Comparison of ENCODE assay signal across 14 mouse cellular contexts in genomic region chr4:100315066-100315465, GRCm38 (mm10).
DNase-seq lines count a peak whose midpoint lies in the region; ATAC-seq lines count a peak whose summit lies in the region.
"Had no signal": no experiment of that assay in that cellular context is flagged by ENCODE, and none has a peak within 500 bp of the region (broad histone marks: within the 10 kb centered on the region; RNA-seq: fewer than 3 reads in every experiment).

No protein-coding gene starts in this region.

- no peaks in the 10 kb centered on the region for H3K36me3 ChIP-seq in embryonic facial prominence, embryonic 12.5 days
- H3K36me3 ChIP-seq in embryonic facial prominence, embryonic 10.5 days (replicated peaks) = peaks cover 4% of the 10 kb centered on the region
- H3K36me3 ChIP-seq in lung, embryonic 16.5 days (ENCODE audit: control insufficient read depth, insufficient read depth, low read length) = no peaks in the 10 kb centered on the region
- no peaks in the 10 kb centered on the region for H3K36me3 ChIP-seq in forebrain, embryonic 15.5 days
- H3K36me3 ChIP-seq in hindbrain, embryonic 11.5 days (ENCODE audit: control insufficient read depth, insufficient read depth, low read length) = no peaks in the 10 kb centered on the region
- H3K36me3 ChIP-seq: intestine, embryonic 15.5 days; limb, embryonic 15.5 days had no signal

- no peak overlapping the region for H3K4me2 ChIP-seq in embryonic facial prominence, embryonic 12.5 days (replicated peaks)
- no peak overlapping the region for H3K4me2 ChIP-seq in lung, embryonic 16.5 days (ENCODE audit: low read depth, low read length)
- no peak overlapping the region for H3K4me2 ChIP-seq in forebrain, embryonic 15.5 days (replicated peaks)
- H3K4me2 ChIP-seq in hindbrain, embryonic 11.5 days (replicated peaks; ENCODE audit: low read depth, low read length) = no peak overlapping the region
- H3K4me2 ChIP-seq: intestine, embryonic 15.5 days; limb, embryonic 15.5 days had no signal

- H3K27me3 ChIP-seq in embryonic facial prominence, embryonic 12.5 days = no peaks in the 10 kb centered on the region
- no peaks in the 10 kb centered on the region for H3K27me3 ChIP-seq in embryonic facial prominence, embryonic 10.5 days (replicated peaks; ENCODE audit: low read depth, poor library complexity, severe bottlenecking)
- no peaks in the 10 kb centered on the region for H3K27me3 ChIP-seq in lung, embryonic 16.5 days (ENCODE audit: control insufficient read depth, insufficient read depth, low read depth, low read length)
- H3K27me3 ChIP-seq in forebrain, embryonic 15.5 days = no peaks in the 10 kb centered on the region
- no peaks in the 10 kb centered on the region for H3K27me3 ChIP-seq in hindbrain, embryonic 11.5 days (ENCODE audit: control insufficient read depth, insufficient read depth, low read length)
- H3K27me3 ChIP-seq: intestine, embryonic 15.5 days; limb, embryonic 15.5 days had no signal

- peak overlapping the region; percentile 41 for H3K27ac ChIP-seq in embryonic facial prominence, embryonic 12.5 days
- H3K27ac ChIP-seq in embryonic facial prominence, embryonic 10.5 days (replicated peaks) = no peak overlapping the region
- no peak overlapping the region for H3K27ac ChIP-seq in lung, embryonic 16.5 days (ENCODE audit: low read length)
- no peak overlapping the region for H3K27ac ChIP-seq in forebrain, embryonic 15.5 days (replicated peaks)
- no peak overlapping the region for H3K27ac ChIP-seq in hindbrain, embryonic 11.5 days (ENCODE audit: low read depth, low read length)
- H3K27ac ChIP-seq: intestine, embryonic 15.5 days; limb, embryonic 15.5 days had no signal

- ATAC-seq in embryonic facial prominence, embryonic 12.5 days (ENCODE audit: insufficient number of reproducible peaks, insufficient read depth, low FRiP score, low TSS enrichment) = no peak
- peak; percentile 36; the same call in 1 of the 2 replicates for ATAC-seq in lung, embryonic 16.5 days (ENCODE audit: low read depth)
- ATAC-seq in forebrain, embryonic 15.5 days (replicated peaks) = no peak
- ATAC-seq in hindbrain, embryonic 11.5 days (ENCODE audit: low FRiP score) = no peak
- ATAC-seq: intestine, embryonic 15.5 days had no signal

- no peaks in the 10 kb centered on the region for H3K9me3 ChIP-seq in embryonic facial prominence, embryonic 12.5 days
- 0 out of 2 replicates have a peak, but pooled peaks cover 4% of the 10 kb centered on the region for H3K9me3 ChIP-seq in embryonic facial prominence, embryonic 10.5 days
- no peaks in the 10 kb centered on the region; the same call in 1 of the 2 replicates for H3K9me3 ChIP-seq in lung, embryonic 16.5 days (ENCODE audit: control insufficient read depth, low read length)
- no peaks in the 10 kb centered on the region; the same call in 1 of the 2 replicates for H3K9me3 ChIP-seq in forebrain, embryonic 15.5 days
- no peaks in the 10 kb centered on the region for H3K9me3 ChIP-seq in hindbrain, embryonic 11.5 days (ENCODE audit: control insufficient read depth, low read length)
- H3K9me3 ChIP-seq: intestine, embryonic 15.5 days; limb, embryonic 15.5 days had no signal

- H3K9ac ChIP-seq in embryonic facial prominence, embryonic 12.5 days = no peak overlapping the region
- no peak overlapping the region for H3K9ac ChIP-seq in lung, embryonic 16.5 days (ENCODE audit: low read length)
- H3K9ac ChIP-seq in forebrain, embryonic 15.5 days (replicated peaks) = no peak overlapping the region
- no peak overlapping the region for H3K9ac ChIP-seq in hindbrain, embryonic 11.5 days (ENCODE audit: low read depth, low read length)
- H3K9ac ChIP-seq: intestine, embryonic 15.5 days; limb, embryonic 15.5 days had no signal

- H3K4me3 ChIP-seq in embryonic facial prominence, embryonic 12.5 days = no peak overlapping the region
- no peak overlapping the region for H3K4me3 ChIP-seq in embryonic facial prominence, embryonic 10.5 days
- H3K4me3 ChIP-seq in lung, embryonic 16.5 days (ENCODE audit: low read length) = no peak overlapping the region
- no peak overlapping the region for H3K4me3 ChIP-seq in forebrain, embryonic 15.5 days
- no peak overlapping the region for H3K4me3 ChIP-seq in hindbrain, embryonic 11.5 days (ENCODE audit: low read depth, low read length)
- H3K4me3 ChIP-seq: intestine, embryonic 15.5 days; limb, embryonic 15.5 days had no signal

- intact Hi-C loops in heart, postnatal 25 days (cut with DNase I) = no loop called here

- WGBS in embryonic facial prominence, embryonic 12.5 days = 40% methylated on average over 1 of the region's 1 CpGs
- 81% methylated on average over 1 of the region's 1 CpGs for WGBS in embryonic facial prominence, embryonic 10.5 days
- 35% methylated on average over 1 of the region's 1 CpGs for WGBS in lung, embryonic 16.5 days
- 67% methylated on average over 1 of the region's 1 CpGs for WGBS in forebrain, embryonic 15.5 days
- 81% methylated on average over 1 of the region's 1 CpGs for WGBS in hindbrain, embryonic 11.5 days

- 0 out of 2 replicates have a peak, but pooled peaks cover 8% of the 10 kb centered on the region for H3K4me1 ChIP-seq in embryonic facial prominence, embryonic 12.5 days
- H3K4me1 ChIP-seq in embryonic facial prominence, embryonic 10.5 days = no peaks in the 10 kb centered on the region; the same call in 1 of the 2 replicates
- peaks cover 10% of the 10 kb centered on the region for H3K4me1 ChIP-seq in lung, embryonic 16.5 days (replicated peaks; ENCODE audit: control insufficient read depth, insufficient read depth, low read length)
- no peaks in the 10 kb centered on the region for H3K4me1 ChIP-seq in forebrain, embryonic 15.5 days
- H3K4me1 ChIP-seq in hindbrain, embryonic 11.5 days (replicated peaks; ENCODE audit: control insufficient read depth, insufficient read depth, low read length) = no peaks in the 10 kb centered on the region
- H3K4me1 ChIP-seq: intestine, embryonic 15.5 days; limb, embryonic 15.5 days had no signal

- DNase-seq in embryonic facial prominence, embryonic 10.5 days (ENCODE audit: low spot score) = no peak
- no peak for DNase-seq in lung, postnatal 25 days (ENCODE audit: low spot score)
- DNase-seq in fibroblast of lung, adult 2 months (ENCODE audit: low read depth) = peak; percentile 50
- peak; percentile 19 for DNase-seq in heart, postnatal 25 days (ENCODE audit: low spot score)
- DNase-seq in hindbrain, embryonic 11.5 days (ENCODE audit: low spot score) = no peak
- DNase-seq: B cell, adult 2 months; cerebellum, postnatal 25 days; kidney, postnatal 36 days; thymus, postnatal 36 days had no signal

Comparison
In these comparisons a context has a peak if more than half of its experiments do, and no peak if none do; other contexts are left out.
1. DNase-seq: peak in fibroblast of lung, adult 2 months (single experiment) and heart, postnatal 25 days (single experiment); none in embryonic facial prominence, embryonic 10.5 days (single experiment), lung, postnatal 25 days (single experiment) and hindbrain, embryonic 11.5 days (single experiment).